Mouse (Mus musculus): ENCODE data around the gene Lrrc40. TPM values are rescaled to one million over a fixed set of nuclear protein-coding genes. Genes with fewer than 3 reads are reported as not detected.
"Not testable (repeated sequence)": the region's sequence is repeated elsewhere in the genome, so short reads cannot be mapped to it uniquely, and the experiment has no call there.

The Lrrc40 gene
- polyA plus RNA-seq, 1 experiment from 2014 or later = 95.5 TPM

DNA sequence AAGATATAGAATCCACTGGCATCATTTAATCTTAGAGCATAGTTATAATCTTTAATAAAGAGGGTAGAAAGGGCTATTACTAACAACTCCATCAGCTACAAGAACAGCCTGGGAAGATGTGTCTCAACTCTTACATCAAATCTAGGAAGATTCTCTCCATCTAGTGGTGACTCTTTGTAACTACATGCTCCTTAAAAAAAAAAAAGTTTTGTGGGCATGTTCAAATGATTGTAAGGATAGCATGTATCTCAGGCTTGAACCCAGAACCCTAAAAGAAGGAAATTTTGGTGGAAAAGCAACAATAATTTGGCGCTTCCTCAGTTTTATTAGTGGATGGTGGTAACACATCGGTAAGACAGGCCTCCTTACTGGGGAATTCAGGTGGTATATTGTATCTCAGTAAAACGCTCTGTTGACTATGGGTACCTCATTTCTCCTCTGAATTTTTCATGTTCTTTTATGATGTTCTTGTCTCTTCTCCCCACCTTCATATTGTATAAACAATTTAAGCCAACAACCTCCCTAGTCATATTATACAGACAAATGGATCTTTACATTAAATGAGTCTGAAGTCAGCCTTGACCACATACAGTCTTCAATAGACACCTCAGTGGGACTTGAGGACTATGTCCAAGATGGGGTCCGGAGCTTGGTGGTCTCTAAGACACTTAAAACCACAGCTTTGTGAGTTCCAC, 40.4 kb downstream of the Lrrc40 start:
- no peak overlapping the region for H3K4me3 ChIP-seq (ENCODE audit: low read depth, low read length)
- no peaks in the 10 kb centered on the region for H3K27me3 ChIP-seq (ENCODE audit: control insufficient read depth, insufficient read depth, low read length)
- no peaks in the 10 kb centered on the region for H3K36me3 ChIP-seq (ENCODE audit: control insufficient read depth, insufficient read depth, low read length)
- no peak overlapping the region for H3K9ac ChIP-seq (ENCODE audit: low read length)
- 46% methylated on average over 4 of the region's 4 CpGs for WGBS
- H3K27ac ChIP-seq (ENCODE audit: low read depth, low read length) = no peak overlapping the region
- no peaks in the 10 kb centered on the region for H3K9me3 ChIP-seq (ENCODE audit: control insufficient read depth, low read length)
- DNase-seq (ENCODE audit: low spot score, missing footprints) = peak; percentile 87
- H3K4me1 ChIP-seq (ENCODE audit: control insufficient read depth, insufficient read depth, low read length) = no peaks in the 10 kb centered on the region
- no peak overlapping the region for H3K4me2 ChIP-seq
- 0 out of 2 replicates have a peak, but pooled peaks have one; percentile 47 for ATAC-seq (ENCODE audit: low FRiP score)

DNA sequence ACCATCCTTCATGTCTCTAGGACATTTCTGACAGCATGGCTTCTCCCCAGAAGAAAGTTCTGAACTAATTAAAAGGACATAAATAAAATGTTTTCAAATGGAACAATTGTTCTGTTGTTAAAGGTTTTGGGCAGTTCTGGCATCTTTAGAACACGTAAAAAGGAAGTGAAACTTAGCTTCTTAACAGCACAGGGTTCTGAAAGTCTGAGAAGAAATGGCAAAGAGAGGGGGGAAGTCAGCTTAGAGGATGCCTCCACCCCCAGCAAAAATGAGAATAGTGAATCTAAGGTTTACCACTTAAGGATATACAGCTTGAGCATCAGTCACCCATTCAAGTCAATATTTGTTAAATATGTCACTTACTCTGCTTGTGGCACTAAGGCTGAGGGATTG, 40.9 kb downstream of the Lrrc40 start:
- no peak overlapping the region for H3K4me2 ChIP-seq
- DNase-seq (ENCODE audit: low spot score, missing footprints) (no peak), ATAC-seq (ENCODE audit: low FRiP score) (no peak)
- no peak overlapping the region for H3K9ac ChIP-seq (ENCODE audit: low read length)
- no peaks in the 10 kb centered on the region for H3K9me3 ChIP-seq (ENCODE audit: control insufficient read depth, low read length)
- H3K36me3 ChIP-seq (ENCODE audit: control insufficient read depth, insufficient read depth, low read length) = no peaks in the 10 kb centered on the region
- no peaks in the 10 kb centered on the region for H3K27me3 ChIP-seq (ENCODE audit: control insufficient read depth, insufficient read depth, low read length)
- 54% methylated on average over 1 of the region's 1 CpGs for WGBS
- no peaks in the 10 kb centered on the region for H3K4me1 ChIP-seq (ENCODE audit: control insufficient read depth, insufficient read depth, low read length)
- H3K4me3 ChIP-seq (ENCODE audit: low read depth, low read length) = no peak overlapping the region
- no peak overlapping the region for H3K27ac ChIP-seq (ENCODE audit: low read depth, low read length)

DNA sequence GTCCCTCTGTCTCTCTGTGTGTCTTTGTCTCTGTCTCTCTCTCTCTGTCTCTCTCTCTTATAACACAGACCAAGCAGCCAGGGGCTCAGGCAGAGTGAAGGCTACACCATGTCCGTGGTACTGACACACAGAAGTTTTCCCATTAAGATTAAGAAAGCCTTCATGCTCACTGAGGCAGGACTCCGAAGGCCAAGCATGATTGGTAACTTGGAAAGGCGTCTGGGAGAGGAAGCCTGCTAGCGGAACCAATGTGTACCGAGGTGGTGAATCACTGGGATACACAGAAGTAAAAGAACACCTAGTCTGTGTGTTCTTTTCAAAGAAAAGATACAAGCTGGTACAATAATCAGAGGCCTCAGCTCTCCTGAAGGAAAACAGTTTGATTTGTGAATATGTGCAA, 41.4 kb downstream of the Lrrc40 start:
- Histone ChIP-seq H3K27ac (ENCODE audit: low read depth, low read length) (no peak overlapping the region), H3K9me3 (ENCODE audit: control insufficient read depth, low read length) (no peaks in the 10 kb centered on the region), H3K9ac (ENCODE audit: low read length) (no peak overlapping the region), H3K4me3 (ENCODE audit: low read depth, low read length) (no peak overlapping the region), H3K36me3 (ENCODE audit: control insufficient read depth, insufficient read depth, low read length) (no peaks in the 10 kb centered on the region), H3K27me3 (ENCODE audit: control insufficient read depth, insufficient read depth, low read length) (no peaks in the 10 kb centered on the region), H3K4me2 (no peak overlapping the region), H3K4me1 (ENCODE audit: control insufficient read depth, insufficient read depth, low read length) (no peaks in the 10 kb centered on the region)
- ATAC-seq (ENCODE audit: low FRiP score) (no peak), DNase-seq (ENCODE audit: low spot score, missing footprints) (no peak)
- WGBS = 74% methylated on average over 5 of the region's 5 CpGs

DNA sequence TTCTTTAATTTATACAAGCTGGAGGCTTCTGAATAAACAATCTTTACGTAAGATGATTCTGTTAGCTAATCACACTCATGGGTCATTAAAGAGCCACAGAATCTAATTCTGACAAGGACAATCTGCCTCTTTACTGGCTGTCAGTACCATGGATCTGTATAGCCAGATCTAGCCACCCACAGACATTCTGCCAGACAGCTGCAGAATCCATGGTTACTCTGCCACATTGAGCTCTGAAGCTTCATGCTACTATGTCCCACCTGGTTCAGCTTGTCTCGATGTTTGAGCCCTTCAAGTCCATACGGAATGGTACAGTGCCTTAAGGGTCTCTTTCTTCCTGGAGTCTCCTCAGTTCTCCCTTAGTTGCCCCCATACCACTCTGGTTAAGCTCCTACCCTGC, 55.1 kb downstream of the Lrrc40 start:
- Histone ChIP-seq H3K4me3 (ENCODE audit: low read depth, low read length) (no peak overlapping the region), H3K27me3 (ENCODE audit: control insufficient read depth, insufficient read depth, low read length) (no peaks in the 10 kb centered on the region), H3K4me2 (no peak overlapping the region), H3K4me1 (ENCODE audit: control insufficient read depth, insufficient read depth, low read length) (no peaks in the 10 kb centered on the region), H3K36me3 (ENCODE audit: control insufficient read depth, insufficient read depth, low read length) (no peaks in the 10 kb centered on the region), H3K9ac (ENCODE audit: low read length) (no peak overlapping the region), H3K9me3 (ENCODE audit: control insufficient read depth, low read length) (no peaks in the 10 kb centered on the region), H3K27ac (ENCODE audit: low read depth, low read length) (no peak overlapping the region)
- no peak for DNase-seq (ENCODE audit: low spot score, missing footprints)
- no peak for ATAC-seq (ENCODE audit: low FRiP score)
- 87% methylated on average over 3 of the region's 3 CpGs for WGBS

DNA sequence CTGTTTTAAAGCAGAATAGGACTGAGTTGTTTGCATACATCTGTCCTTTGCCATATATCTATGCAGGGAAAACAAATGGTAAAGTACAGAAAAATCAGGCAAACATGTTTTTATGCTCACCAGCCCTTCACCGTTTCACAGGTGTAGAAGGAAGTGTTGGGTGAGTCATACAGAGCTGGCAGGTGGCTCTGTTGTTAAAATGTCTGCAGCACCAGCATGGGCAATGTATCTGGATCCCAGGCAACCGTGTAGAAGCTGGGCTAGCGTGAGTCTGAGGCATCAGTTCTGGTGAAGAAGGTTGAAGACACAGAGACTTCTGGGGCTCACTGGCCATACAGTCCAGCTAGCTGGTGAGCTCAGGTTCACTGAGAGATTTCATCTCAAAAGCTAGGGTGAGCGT, 57.5 kb downstream of the Lrrc40 start:
- H3K4me1 ChIP-seq (ENCODE audit: control insufficient read depth, insufficient read depth, low read length) = no peaks in the 10 kb centered on the region
- H3K27ac ChIP-seq (ENCODE audit: low read depth, low read length) = no peak overlapping the region
- H3K4me3 ChIP-seq (ENCODE audit: low read depth, low read length) = no peak overlapping the region
- no peak overlapping the region for H3K9ac ChIP-seq (ENCODE audit: low read length)
- WGBS = 87% methylated on average over 4 of the region's 4 CpGs
- DNase-seq (ENCODE audit: low spot score, missing footprints) (no peak), ATAC-seq (ENCODE audit: low FRiP score) (no peak)
- H3K36me3 ChIP-seq (ENCODE audit: control insufficient read depth, insufficient read depth, low read length) = no peaks in the 10 kb centered on the region
- no peaks in the 10 kb centered on the region for H3K27me3 ChIP-seq (ENCODE audit: control insufficient read depth, insufficient read depth, low read length)
- H3K9me3 ChIP-seq (ENCODE audit: control insufficient read depth, low read length) = no peaks in the 10 kb centered on the region
- H3K4me2 ChIP-seq = no peak overlapping the region

DNA sequence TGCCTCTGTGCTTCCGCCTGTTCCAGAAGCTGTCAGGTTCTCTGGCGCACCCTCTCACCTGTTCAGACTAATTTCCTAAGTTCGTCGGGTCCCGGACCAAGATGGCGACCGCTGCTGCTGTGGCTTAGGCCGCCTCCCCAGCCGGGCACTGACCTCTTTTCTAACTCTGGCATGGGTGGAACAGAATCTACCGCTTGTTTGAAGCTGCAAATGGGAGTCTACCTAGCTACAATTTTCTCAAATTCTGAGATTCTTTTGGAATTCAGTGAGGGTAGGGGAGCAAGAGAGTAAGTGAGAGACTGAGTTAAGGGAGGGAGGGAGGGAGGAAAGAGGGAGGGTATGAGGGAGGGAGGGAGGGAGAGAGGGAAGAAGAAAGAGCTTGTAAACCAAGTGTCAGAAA, 65.6 kb downstream of the Lrrc40 start:
- whole genome bisulfite sequencing = 85% methylated on average over 8 of the region's 10 CpGs
- H3K9me3 ChIP-seq (ENCODE audit: control insufficient read depth, low read length); DNase-seq (ENCODE audit: low spot score, missing footprints); H3K4me1 ChIP-seq (ENCODE audit: control insufficient read depth, insufficient read depth, low read length); H3K4me3 ChIP-seq (ENCODE audit: low read depth, low read length); H3K27ac ChIP-seq (ENCODE audit: low read depth, low read length); H3K36me3 ChIP-seq (ENCODE audit: control insufficient read depth, insufficient read depth, low read length); H3K27me3 ChIP-seq (ENCODE audit: control insufficient read depth, insufficient read depth, low read length); H3K4me2 ChIP-seq; ATAC-seq (ENCODE audit: low FRiP score); H3K9ac ChIP-seq (ENCODE audit: low read length): not testable (repeated sequence)

DNA sequence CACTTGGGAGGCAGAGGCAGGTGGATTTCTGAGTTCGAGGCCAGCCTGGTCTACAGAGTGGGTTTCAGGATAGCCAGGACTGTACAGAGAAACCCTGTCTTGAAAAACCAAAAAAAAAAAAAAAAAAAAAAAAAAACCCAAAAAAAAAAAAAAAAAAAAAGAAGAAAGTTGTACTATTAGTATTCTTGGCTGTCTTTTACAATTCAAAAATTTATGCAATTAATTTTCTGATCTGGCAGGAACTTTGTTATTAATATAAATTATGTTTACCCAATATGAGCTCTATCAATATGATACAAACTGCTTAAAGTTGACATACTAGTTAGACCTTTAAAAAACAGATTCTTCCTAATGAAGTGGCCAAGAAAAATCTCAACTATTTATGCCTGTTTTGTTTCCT, 66.1 kb downstream of the Lrrc40 start:
- ATAC-seq (ENCODE audit: low FRiP score); DNase-seq (ENCODE audit: low spot score, missing footprints); H3K4me2 ChIP-seq; H3K4me1 ChIP-seq (ENCODE audit: control insufficient read depth, insufficient read depth, low read length); H3K9me3 ChIP-seq (ENCODE audit: control insufficient read depth, low read length); H3K9ac ChIP-seq (ENCODE audit: low read length); H3K27me3 ChIP-seq (ENCODE audit: control insufficient read depth, insufficient read depth, low read length); H3K27ac ChIP-seq (ENCODE audit: low read depth, low read length); H3K4me3 ChIP-seq (ENCODE audit: low read depth, low read length); H3K36me3 ChIP-seq (ENCODE audit: control insufficient read depth, insufficient read depth, low read length): not testable (repeated sequence)
- WGBS = 73% methylated on average over 1 of the region's 1 CpGs

DNA sequence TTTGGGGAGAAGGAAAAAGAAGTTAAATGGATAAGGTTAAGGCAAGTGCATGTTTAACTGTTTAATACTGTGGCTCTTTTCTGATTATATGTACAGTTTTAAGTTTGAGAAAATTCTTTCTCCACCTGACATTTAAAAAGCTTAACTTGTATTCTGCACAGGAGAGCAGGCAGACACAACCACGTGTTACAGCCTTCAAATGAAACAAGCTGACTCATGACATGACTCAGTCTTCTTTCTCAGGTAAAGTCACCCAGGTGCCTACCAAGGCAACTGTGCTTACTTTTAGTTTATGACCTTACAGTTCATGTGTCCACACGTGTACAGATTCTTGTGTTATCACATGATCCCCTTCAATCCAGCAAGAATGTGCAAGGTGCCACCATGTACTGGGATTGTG, 67.0 kb downstream of the Lrrc40 start:
- no peak for DNase-seq (ENCODE audit: low spot score, missing footprints)
- H3K4me1 ChIP-seq (ENCODE audit: control insufficient read depth, insufficient read depth, low read length) = no peaks in the 10 kb centered on the region
- H3K36me3 ChIP-seq (ENCODE audit: control insufficient read depth, insufficient read depth, low read length) = no peaks in the 10 kb centered on the region
- H3K9me3 ChIP-seq (ENCODE audit: control insufficient read depth, low read length) = no peaks in the 10 kb centered on the region
- no peak overlapping the region for H3K4me2 ChIP-seq
- H3K9ac ChIP-seq (ENCODE audit: low read length) = no peak overlapping the region
- no peak for ATAC-seq (ENCODE audit: low FRiP score)
- H3K27me3 ChIP-seq (ENCODE audit: control insufficient read depth, insufficient read depth, low read length) = no peaks in the 10 kb centered on the region
- 74% methylated on average over 2 of the region's 2 CpGs for WGBS
- H3K27ac ChIP-seq (ENCODE audit: low read depth, low read length) = no peak overlapping the region
- no peak overlapping the region for H3K4me3 ChIP-seq (ENCODE audit: low read depth, low read length)

DNA sequence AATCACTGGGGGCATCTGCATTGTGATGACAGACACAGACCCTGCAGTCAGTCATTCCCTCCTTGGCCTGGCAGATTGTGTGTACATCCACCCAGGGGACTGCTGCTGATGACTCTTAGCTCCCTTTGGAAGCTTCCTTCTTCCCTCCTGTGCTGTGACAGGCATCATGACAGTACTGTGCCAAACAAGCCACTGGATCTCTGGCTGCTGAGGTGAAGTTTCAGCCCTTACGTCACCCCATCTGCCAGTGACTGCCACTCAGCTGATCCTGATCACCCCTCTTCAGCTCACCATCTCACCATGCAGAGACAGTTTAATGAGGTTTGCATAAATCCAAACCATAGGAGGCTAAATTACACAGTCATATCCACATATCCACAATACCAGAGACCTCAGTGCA, 68.8 kb downstream of the Lrrc40 start:
- no peaks in the 10 kb centered on the region for H3K4me1 ChIP-seq (ENCODE audit: control insufficient read depth, insufficient read depth, low read length)
- no peak overlapping the region for H3K4me2 ChIP-seq
- no peaks in the 10 kb centered on the region for H3K9me3 ChIP-seq (ENCODE audit: control insufficient read depth, low read length)
- H3K9ac ChIP-seq (ENCODE audit: low read length) = no peak overlapping the region
- no peak for ATAC-seq (ENCODE audit: low FRiP score)
- no peak overlapping the region for H3K27ac ChIP-seq (ENCODE audit: low read depth, low read length)
- WGBS = 83% methylated on average over 1 of the region's 1 CpGs
- no peak for DNase-seq (ENCODE audit: low spot score, missing footprints)
- no peak overlapping the region for H3K4me3 ChIP-seq (ENCODE audit: low read depth, low read length)
- H3K27me3 ChIP-seq (ENCODE audit: control insufficient read depth, insufficient read depth, low read length) = no peaks in the 10 kb centered on the region
- no peaks in the 10 kb centered on the region for H3K36me3 ChIP-seq (ENCODE audit: control insufficient read depth, insufficient read depth, low read length)

All from midbrain, embryonic 11.5 days (tissue).